Mouse (Mus musculus) thymus, adult 2 months (tissue): ENCODE results near the gene Tstd1.

Experiments
- CTCF ChIP-seq: fragments of 200-500 bp; IDR thresholded peaks from 2 replicates; pipeline ENCODE4 v1.5.1; 2012; ENCODE audit warnings: mild to moderate bottlenecking, control low read depth, low read length, moderate library complexity, borderline replicate concordance; ENCODE audit not compliant: control insufficient read depth, poor library complexity, insufficient read depth; ENCODE audit errors: extremely low read depth
- POLR2A ChIP-seq: fragments of 200-500 bp; IDR thresholded peaks from 2 replicates; pipeline ENCODE4 v1.6.1; 2012; ENCODE audit warnings: mild to moderate bottlenecking, low read length, control low read depth, moderate library complexity; ENCODE audit not compliant: control insufficient read depth, poor library complexity, insufficient read depth; ENCODE audit errors: extremely low read depth

- TF ChIP-seq CTCF (no peak), POLR2A (no peak)
These were observed 36.3 kb downstream of the Tstd1 start for GRCm38 (mm10) chr1:171454926-171455325.
